Mouse (Mus musculus) brain, embryonic 14.5 days (tissue): ENCODE measurements around the gene Pam. TPM values are rescaled to one million over a fixed set of nuclear protein-coding genes. Genes with fewer than 3 reads are reported as not detected.

Source experiments
- DNase-seq: peaks from one replicate; pipeline ENCODE4 v3.0.0-alpha.2; 2011; ENCODE audit warnings: low read depth
- CTCF ChIP-seq: fragments of 200-500 bp; IDR thresholded peaks from 2 replicates; pipeline ENCODE4 v1.5.1; 2012; ENCODE audit warnings: inconsistent platforms, mild to moderate bottlenecking, moderate library complexity, borderline replicate concordance; ENCODE audit not compliant: insufficient read depth, insufficient read length; ENCODE audit errors: extremely low read depth
- POLR2A ChIP-seq: fragments of 200-500 bp; IDR thresholded peaks from 2 replicates; pipeline ENCODE4 v1.6.1; 2012; ENCODE audit warnings: mild to moderate bottlenecking, inconsistent platforms, borderline replicate concordance; ENCODE audit not compliant: poor library complexity, insufficient read depth, insufficient read length, severe bottlenecking; ENCODE audit errors: extremely low read depth
- polyA plus RNA-seq: library from polyadenylated mRNA; depleted of rRNA; stranded (reverse); fragments of >200 nt; gene quantifications from 2 replicates; pipeline ENCODE4 v1.2.3, GENCODE M21; 2012

Gene Pam
- polyA plus RNA-seq, 1 experiment: 42.8 TPM

DNA sequence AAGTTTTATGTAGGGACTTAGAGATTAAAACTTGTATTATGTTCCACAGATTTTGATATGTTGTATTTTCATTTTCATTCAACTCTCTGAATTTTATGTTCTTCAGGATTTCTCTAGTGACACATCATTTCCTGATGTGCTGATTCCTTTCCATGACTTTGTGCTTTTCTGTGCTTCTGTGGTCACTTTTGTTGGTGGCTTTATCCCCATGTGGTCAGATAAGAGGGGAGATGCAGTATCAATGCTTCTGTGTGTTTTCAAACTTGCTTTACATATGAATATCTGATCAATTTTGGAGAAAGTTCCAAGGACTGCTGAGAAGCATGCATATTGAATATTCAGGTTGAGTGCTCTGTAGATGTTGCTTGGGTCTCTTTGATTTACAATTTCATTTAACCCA, 290.9 kb downstream of the Pam start:
- no peak for DNase-seq
- TF ChIP-seq CTCF (no peak), POLR2A (no peak)

GRCm38 (mm10) chr1:97802207-97802902, 293.1 kb downstream of the Pam start:
- peak; percentile 64 for DNase-seq
- TF ChIP-seq POLR2A (no peak), CTCF (no peak)

GRCm38 (mm10) chr1:97795936-97796335, 299.5 kb downstream of the Pam start:
- DNase-seq: no peak

DNA sequence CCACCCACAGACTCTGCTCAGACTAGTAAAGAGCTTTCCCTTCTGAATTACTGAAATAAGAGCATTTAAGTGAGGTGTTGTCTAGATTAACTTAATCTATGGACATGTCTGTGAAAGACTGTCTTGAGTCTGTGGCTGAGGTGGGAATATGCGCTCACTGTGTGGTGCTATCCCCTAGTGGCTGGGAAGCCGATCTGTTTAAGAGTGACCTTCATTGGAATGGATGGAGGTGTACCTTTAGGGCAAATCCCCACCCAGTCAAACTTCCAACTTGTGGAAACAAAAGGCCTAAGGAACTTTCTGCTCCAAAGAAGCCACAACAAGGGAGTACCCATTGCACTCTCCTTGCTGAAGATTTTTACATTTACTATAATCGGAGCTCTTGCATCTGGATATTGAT, 301.3 kb downstream of the Pam start:
- no peak for DNase-seq
- TF ChIP-seq POLR2A: no peak
- no peak for TF ChIP-seq CTCF

More at GRCm38 (mm10) chr1:97795936-97796335, 299.5 kb downstream of the Pam start:
- TF ChIP-seq CTCF (no peak), POLR2A (no peak)

DNA sequence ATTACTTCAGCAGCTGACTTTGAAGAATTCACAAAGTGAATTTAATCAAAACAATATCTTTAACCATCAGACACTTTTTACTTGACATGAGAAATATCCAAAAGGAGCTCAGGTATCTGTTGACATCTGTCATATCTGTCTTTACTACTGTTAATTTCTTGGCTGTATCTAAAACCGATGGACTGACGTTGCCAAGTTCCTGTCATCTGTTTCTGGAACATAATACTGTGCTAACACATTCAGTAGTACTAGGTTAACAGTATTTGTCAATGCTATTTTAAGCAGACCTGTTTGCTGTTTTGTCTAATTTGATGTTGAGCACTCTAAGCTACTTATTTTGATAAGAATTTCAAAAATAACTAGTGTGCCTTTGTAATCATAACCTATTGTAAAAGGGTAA, 307.0 kb downstream of the Pam start:
- TF ChIP-seq CTCF: no peak
- no peak for TF ChIP-seq POLR2A

DNA sequence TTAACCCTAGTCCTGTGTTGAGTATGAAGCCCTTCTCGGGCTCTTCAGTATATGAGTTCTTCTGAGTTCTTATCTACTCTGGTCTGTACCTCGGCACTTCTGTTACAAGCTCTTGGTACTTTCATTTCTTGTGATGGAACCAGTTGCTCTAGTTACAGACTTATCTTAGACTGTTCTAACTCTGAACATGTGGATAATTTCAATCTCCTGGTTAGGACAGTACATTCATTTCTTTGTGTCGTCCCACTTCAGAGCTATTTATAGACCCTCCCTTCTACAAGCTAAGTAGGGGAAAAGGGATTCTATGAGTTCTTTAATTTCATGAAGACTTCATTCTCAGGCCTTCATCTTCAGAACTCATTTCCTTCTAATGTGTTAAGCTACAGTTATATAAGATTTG, 307.8 kb downstream of the Pam start:
- DNase-seq: no peak

More for the DNA sequence above, 307.0 kb downstream of the Pam start:
- peak; percentile 45 for DNase-seq

DNA sequence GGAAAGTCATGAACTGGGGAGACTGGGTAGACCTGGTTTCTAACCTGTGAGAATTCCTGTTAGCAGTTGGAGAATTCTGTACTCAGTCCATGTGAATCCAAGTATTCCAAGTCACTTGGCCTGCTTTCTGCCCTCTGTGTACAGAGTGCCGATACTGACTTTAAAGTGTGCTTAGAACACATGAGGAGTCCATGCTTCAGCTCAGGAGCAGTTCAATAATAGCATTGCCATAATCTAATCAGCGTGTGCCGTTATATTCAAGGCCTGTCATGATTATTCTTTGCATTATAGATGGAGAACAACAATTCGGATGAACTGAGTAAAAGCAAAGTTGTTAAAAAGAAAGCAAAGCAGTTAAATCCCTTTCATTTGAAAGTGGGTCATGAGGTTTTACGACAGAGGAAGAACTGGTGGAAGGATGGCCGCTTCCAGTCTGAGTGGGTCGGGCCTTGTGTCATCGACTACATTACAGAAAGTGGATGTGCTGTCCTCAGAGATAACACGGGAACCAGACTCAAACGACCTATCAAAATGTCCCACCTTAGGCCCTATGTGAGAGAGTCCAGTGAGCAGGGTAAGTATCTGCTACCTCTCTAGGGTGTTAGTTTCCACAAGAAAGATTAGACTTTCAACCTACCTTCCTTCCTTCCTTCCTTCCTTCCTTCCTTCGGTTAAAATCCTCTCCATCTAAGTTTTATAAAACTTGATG, 309.6 kb downstream of the Pam start:
- no peak for TF ChIP-seq POLR2A
- TF ChIP-seq CTCF: no peak
- no peak for DNase-seq

More for the DNA sequence above, 307.8 kb downstream of the Pam start:
- no peak for TF ChIP-seq CTCF
- TF ChIP-seq POLR2A: no peak

GRCm38 (mm10) chr1:97784928-97785327, 310.5 kb downstream of the Pam start:
- peak; percentile 11 for DNase-seq
- TF ChIP-seq POLR2A: no peak
- peak; percentile 13; the same call in 1 of the 2 replicates for TF ChIP-seq CTCF

GRCm38 (mm10) chr1:97781674-97782073, 313.8 kb downstream of the Pam start:
- TF ChIP-seq POLR2A (no peak), CTCF (no peak)
- DNase-seq: no peak

DNA sequence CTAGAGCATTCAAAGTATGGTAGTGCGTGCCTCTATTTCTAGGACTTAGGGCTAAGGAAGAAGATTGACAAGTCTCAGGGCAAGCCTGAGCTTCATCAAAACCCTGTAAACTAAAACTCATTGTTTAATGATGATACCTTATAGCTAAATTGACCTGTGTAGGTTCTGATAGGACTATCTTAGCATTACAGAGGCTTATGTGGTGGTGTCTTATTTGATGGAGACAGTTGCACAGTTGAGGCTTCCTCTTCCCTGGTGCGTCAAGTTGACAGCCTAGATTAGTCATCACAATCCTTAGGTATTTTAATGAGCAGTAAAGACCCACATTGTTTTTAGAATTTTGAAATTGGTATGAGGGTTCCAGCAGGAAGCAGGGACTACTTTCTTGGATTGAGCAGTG, 321.5 kb downstream of the Pam start:
- TF ChIP-seq CTCF (no peak), POLR2A (no peak)
- no peak for DNase-seq

GRCm38 (mm10) chr1:97773362-97773761, 322.1 kb downstream of the Pam start:
- no peak for DNase-seq
- no peak for TF ChIP-seq CTCF
- no peak for TF ChIP-seq POLR2A

- DNase-seq: no peak
- TF ChIP-seq CTCF (no peak), POLR2A (no peak)
These were observed 323.7 kb downstream of the Pam start for GRCm38 (mm10) chr1:97771727-97772126.

DNA sequence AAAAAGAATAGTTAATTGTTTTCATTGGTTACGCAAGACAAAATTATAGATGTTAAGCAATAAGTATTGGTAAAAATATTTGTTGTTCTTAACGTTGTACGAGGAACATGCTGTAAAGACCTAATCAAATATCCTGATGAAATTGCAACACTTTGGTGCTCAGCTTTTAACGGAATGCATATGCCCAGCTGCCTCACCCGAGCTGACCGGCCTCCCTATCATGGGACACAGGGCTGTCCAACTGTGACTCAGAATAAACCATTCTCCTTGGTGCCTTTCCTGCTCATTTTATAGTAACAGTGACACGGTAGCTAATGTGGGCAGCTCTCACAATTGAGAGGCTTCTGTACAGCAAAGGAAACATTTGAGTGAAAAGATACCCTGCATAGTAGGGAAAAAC, 324.3 kb downstream of the Pam start:
- no peak for DNase-seq
- TF ChIP-seq POLR2A (no peak), CTCF (no peak)
